Mouse (Mus musculus): ENCODE measurements around the gene Hoxc11. TPM values are rescaled to one million over a fixed set of nuclear protein-coding genes. Genes with fewer than 3 reads are reported as not detected.

Gene Hoxc11
- polyA plus RNA-seq, 1 experiment = not detected

- 17% methylated on average over 2 of the region's 2 CpGs for WGBS
- no peak for DNase-seq
- Histone ChIP-seq H3K4me1 (ENCODE audit: control insufficient read depth, insufficient read depth, low read length) (no peaks in the 10 kb centered on the region), H3K4me3 (replicated peaks; ENCODE audit: extremely low read depth, low read depth, low read length) (no peak overlapping the region)
- TF ChIP-seq POLR2A (IDR thresholded peaks at IDR 0.05; ENCODE audit: borderline replicate concordance, extremely low read depth, low read depth, low read length) (no peak), CTCF (IDR thresholded peaks at IDR 0.05; ENCODE audit: insufficient read depth, low read length) (no peak)
These were observed 5.4 kb upstream of the Hoxc11 start for GRCm38 (mm10) chr15:102948842-102949241.

GRCm38 (mm10) chr15:102949696-102950095, 4.5 kb upstream of the Hoxc11 start:
- WGBS = 3% methylated on average over 20 of the region's 20 CpGs
- TF ChIP-seq CTCF (IDR thresholded peaks at IDR 0.05; ENCODE audit: insufficient read depth, low read length) (no peak), POLR2A (IDR thresholded peaks at IDR 0.05; ENCODE audit: borderline replicate concordance, extremely low read depth, low read depth, low read length) (no peak)

GRCm38 (mm10) chr15:102950877-102951276, 3.4 kb upstream of the Hoxc11 start:
- DNase-seq = no peak
- Histone ChIP-seq H3K4me3 (replicated peaks; ENCODE audit: extremely low read depth, low read depth, low read length) (no peak overlapping the region), H3K4me1 (ENCODE audit: control insufficient read depth, insufficient read depth, low read length) (no peaks in the 10 kb centered on the region; the same call in 1 of the 2 replicates)
- WGBS = 10% methylated on average over 2 of the region's 2 CpGs
- no peak for TF ChIP-seq POLR2A (IDR thresholded peaks at IDR 0.05; ENCODE audit: borderline replicate concordance, extremely low read depth, low read depth, low read length)
- no peak for TF ChIP-seq CTCF (IDR thresholded peaks at IDR 0.05; ENCODE audit: insufficient read depth, low read length)

More at GRCm38 (mm10) chr15:102949696-102950095, 4.5 kb upstream of the Hoxc11 start:
- H3K4me1 ChIP-seq (ENCODE audit: control insufficient read depth, insufficient read depth, low read length) = no peaks in the 10 kb centered on the region
- no peak overlapping the region for H3K4me3 ChIP-seq (replicated peaks; ENCODE audit: extremely low read depth, low read depth, low read length)
- DNase-seq = no peak

- 8% methylated on average over 6 of the region's 6 CpGs for WGBS
- no peak for TF ChIP-seq POLR2A (IDR thresholded peaks at IDR 0.05; ENCODE audit: borderline replicate concordance, extremely low read depth, low read depth, low read length)
- TF ChIP-seq CTCF (IDR thresholded peaks at IDR 0.05; ENCODE audit: insufficient read depth, low read length) = no peak
These were observed 666 bp upstream of the Hoxc11 start for GRCm38 (mm10) chr15:102953561-102953960.

GRCm38 (mm10) chr15:102955007-102955382, 768 bp downstream of the Hoxc11 start:
- DNase-seq = no peak
- TF ChIP-seq POLR2A (IDR thresholded peaks at IDR 0.05; ENCODE audit: borderline replicate concordance, extremely low read depth, low read depth, low read length) (no peak), CTCF (IDR thresholded peaks at IDR 0.05; ENCODE audit: insufficient read depth, low read length) (no peak)
- 1% methylated on average over 28 of the region's 28 CpGs for WGBS
- Histone ChIP-seq H3K4me3 (replicated peaks; ENCODE audit: extremely low read depth, low read depth, low read length) (no peak overlapping the region), H3K4me1 (ENCODE audit: control insufficient read depth, insufficient read depth, low read length) (no peaks in the 10 kb centered on the region; the same call in 1 of the 2 replicates)

More at GRCm38 (mm10) chr15:102953561-102953960, 666 bp upstream of the Hoxc11 start:
- DNase-seq = no peak
- no peak overlapping the region for H3K4me3 ChIP-seq (replicated peaks; ENCODE audit: extremely low read depth, low read depth, low read length)
- H3K4me1 ChIP-seq (ENCODE audit: control insufficient read depth, insufficient read depth, low read length) = no peaks in the 10 kb centered on the region; the same call in 1 of the 2 replicates

DNA sequence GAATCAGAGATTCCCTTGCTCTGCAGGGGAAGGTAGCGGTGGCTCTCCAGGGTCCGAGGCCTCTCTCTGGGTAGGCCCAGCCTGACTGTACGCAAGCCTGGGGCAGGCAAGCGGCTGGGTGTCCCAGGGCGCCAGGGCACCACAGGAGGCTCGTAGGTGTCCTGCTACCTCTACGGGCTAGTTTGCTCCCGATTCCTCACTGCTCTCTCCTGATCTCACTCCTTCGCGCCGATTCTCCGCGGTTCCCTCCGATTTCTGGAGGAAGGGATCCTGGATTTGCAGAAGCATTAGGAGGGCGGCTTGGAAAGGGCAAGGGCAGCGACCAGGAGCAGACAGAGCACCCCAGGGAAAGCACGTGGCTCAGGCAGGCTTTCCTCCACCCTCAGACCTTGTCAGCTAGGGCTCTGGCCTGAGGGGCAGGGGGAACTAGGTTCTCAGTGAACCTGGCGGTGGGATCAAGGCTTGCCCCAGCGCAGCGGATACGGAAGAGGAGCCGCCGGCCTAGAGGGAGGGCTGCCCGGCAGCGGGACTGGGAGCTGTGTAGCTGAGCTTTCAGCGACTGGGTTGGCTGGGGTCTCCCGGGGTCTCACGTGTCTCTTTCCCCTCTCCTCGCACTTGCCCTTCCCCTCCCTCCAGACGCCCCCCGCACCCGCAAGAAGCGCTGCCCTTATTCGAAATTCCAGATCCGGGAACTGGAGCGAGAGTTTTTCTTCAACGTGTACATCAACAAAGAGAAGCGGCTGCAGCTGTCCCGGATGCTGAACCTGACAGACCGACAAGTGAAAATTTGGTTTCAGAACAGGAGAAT, 1.8 kb downstream of the Hoxc11 start:
- no peak for TF ChIP-seq POLR2A (IDR thresholded peaks at IDR 0.05; ENCODE audit: borderline replicate concordance, extremely low read depth, low read depth, low read length)
- no peak for TF ChIP-seq CTCF (IDR thresholded peaks at IDR 0.05; ENCODE audit: insufficient read depth, low read length)
- 2% methylated on average over 40 of the region's 40 CpGs for WGBS
- Histone ChIP-seq H3K4me1 (ENCODE audit: control insufficient read depth, insufficient read depth, low read length) (no peaks in the 10 kb centered on the region; the same call in 1 of the 2 replicates), H3K4me3 (replicated peaks; ENCODE audit: extremely low read depth, low read depth, low read length) (no peak overlapping the region)
- no peak for DNase-seq

GRCm38 (mm10) chr15:102956906-102957305, 2.7 kb downstream of the Hoxc11 start:
- H3K4me1 ChIP-seq (ENCODE audit: control insufficient read depth, insufficient read depth, low read length) = no peaks in the 10 kb centered on the region; the same call in 1 of the 2 replicates
- DNase-seq = no peak
- 5% methylated on average over 12 of the region's 12 CpGs for WGBS
- no peak for TF ChIP-seq POLR2A (IDR thresholded peaks at IDR 0.05; ENCODE audit: borderline replicate concordance, extremely low read depth, low read depth, low read length)
- no peak for TF ChIP-seq CTCF (IDR thresholded peaks at IDR 0.05; ENCODE audit: insufficient read depth, low read length)
- H3K4me3 ChIP-seq (replicated peaks; ENCODE audit: extremely low read depth, low read depth, low read length) = no peak overlapping the region

DNA sequence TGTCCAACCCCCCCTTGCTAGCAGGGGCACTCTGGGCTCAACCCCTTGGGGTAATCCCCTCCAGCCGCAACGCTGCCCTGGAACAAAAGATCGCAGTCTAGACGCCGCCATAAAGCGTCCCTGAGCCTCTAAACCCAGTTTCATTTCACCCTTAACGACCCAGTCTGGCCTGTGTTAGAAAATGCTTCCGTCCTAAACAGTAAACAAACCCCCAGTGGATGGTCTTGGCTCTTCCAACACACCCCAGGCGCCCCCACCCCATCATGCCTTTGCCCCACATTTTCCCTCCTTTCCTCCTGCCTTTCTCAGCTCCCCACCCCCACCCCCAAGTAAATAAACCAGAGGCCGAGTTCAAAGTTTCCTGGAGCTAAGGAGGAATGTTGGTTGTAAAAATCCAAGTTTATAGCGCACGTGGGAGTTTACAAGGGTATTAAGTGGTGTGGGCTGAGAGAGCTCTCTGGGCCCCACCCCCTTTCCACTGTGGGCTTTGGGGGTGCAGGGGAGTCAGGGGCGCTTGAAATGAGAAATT, 5.5 kb downstream of the Hoxc11 start:
- no peak for DNase-seq
- TF ChIP-seq POLR2A (IDR thresholded peaks at IDR 0.05; ENCODE audit: borderline replicate concordance, extremely low read depth, low read depth, low read length) = no peak
- TF ChIP-seq CTCF (IDR thresholded peaks at IDR 0.05; ENCODE audit: insufficient read depth, low read length) = no peak
- under 1% methylated on average over 13 of the region's 13 CpGs for WGBS

GRCm38 (mm10) chr15:102961728-102962127, 7.5 kb downstream of the Hoxc11 start:
- WGBS = 5% methylated on average over 6 of the region's 6 CpGs

More for the DNA sequence above, 5.5 kb downstream of the Hoxc11 start:
- peaks cover 2% of the 10 kb centered on the region; the same call in 1 of the 2 replicates for H3K4me1 ChIP-seq (ENCODE audit: control insufficient read depth, insufficient read depth, low read length)
- no peak overlapping the region for H3K4me3 ChIP-seq (replicated peaks; ENCODE audit: extremely low read depth, low read depth, low read length)

More at GRCm38 (mm10) chr15:102961728-102962127, 7.5 kb downstream of the Hoxc11 start:
- TF ChIP-seq POLR2A (IDR thresholded peaks at IDR 0.05; ENCODE audit: borderline replicate concordance, extremely low read depth, low read depth, low read length) (no peak), CTCF (IDR thresholded peaks at IDR 0.05; ENCODE audit: insufficient read depth, low read length) (no peak)
- DNase-seq = no peak
- no peak overlapping the region for H3K4me3 ChIP-seq (replicated peaks; ENCODE audit: extremely low read depth, low read depth, low read length)
- 0 out of 2 replicates have a peak, but pooled peaks cover 2% of the 10 kb centered on the region for H3K4me1 ChIP-seq (ENCODE audit: control insufficient read depth, insufficient read depth, low read length)
